Mouse (Mus musculus) cortical plate, adult 2 months (tissue): ENCODE data around the gene Ankfy1.

Experiments
- CTCF ChIP-seq: fragments of 200-500 bp; IDR thresholded peaks from 2 replicates; pipeline ENCODE4 v1.5.1; 2011; ENCODE audit warnings: mild to moderate bottlenecking, control low read depth, low read length; ENCODE audit not compliant: insufficient read depth; ENCODE audit errors: extremely low read depth
- POLR2A ChIP-seq: fragments of 200-500 bp; IDR thresholded peaks from 2 replicates; pipeline ENCODE4 v1.6.1; 2011; ENCODE audit warnings: mild to moderate bottlenecking, low read length, control low read depth; ENCODE audit not compliant: insufficient read depth; ENCODE audit errors: extremely low read depth

GRCm38 (mm10) chr11:72723871-72724270 lies 34.1 kb downstream of the Ankfy1 start:
- TF ChIP-seq POLR2A = no peak
- peak; percentile 35; the same call in 1 of the 2 replicates for TF ChIP-seq CTCF
